Mouse (Mus musculus) small intestine, adult 2 months (tissue): ENCODE measurements at regions not wholly inside any gene's neighbourhood (a gene's known extent, or its start where the extent isn't known, plus 50 kb on each side); places are given as distances from the start of the nearest gene placed in this dataset.

Experiments
- CTCF ChIP-seq: fragments of 200-500 bp; IDR thresholded peaks from 2 replicates; pipeline ENCODE4 v1.5.1; 2012; ENCODE audit warnings: low read depth, mild to moderate bottlenecking, control low read depth, inconsistent platforms, low read length, moderate library complexity, mixed read lengths; ENCODE audit not compliant: insufficient replicate concordance, insufficient read length; ENCODE audit errors: extremely low read depth
- POLR2A ChIP-seq: fragments of 200-500 bp; IDR thresholded peaks from 2 replicates; pipeline ENCODE4 v1.6.1; 2012; ENCODE audit warnings: low read depth, mild to moderate bottlenecking, control low read depth, inconsistent platforms, low read length, moderate library complexity

- TF ChIP-seq CTCF: no peak
- no peak for TF ChIP-seq POLR2A
These were observed 886.8 kb downstream of the Diaph3 start for GRCm38 (mm10) chr14:86254196-86254595.
